Mouse (Mus musculus): ENCODE measurements around the gene Zswim4. TPM values are rescaled to one million over a fixed set of nuclear protein-coding genes. Genes with fewer than 3 reads are reported as not detected.

Gene Zswim4
- polyA plus RNA-seq, 2 experiments, result 0.74 to 1.9 TPM

GRCm38 (mm10) chr8:84233055-84233454, 3.8 kb downstream of the Zswim4 start:
- ATAC-seq (ENCODE audit: insufficient read depth) (no peak), DNase-seq (ENCODE audit: low read depth in 3 of 3, low spot score in 3 of 3) (no peak)
- no peak overlapping the region for H3K4me2 ChIP-seq (ENCODE audit: low read depth)
- WGBS (ENCODE audit: insufficient replicate concordance), result 59% methylated on average over 2 of the region's 2 CpGs
- H3K36me3 ChIP-seq (replicated peaks; ENCODE audit: control insufficient read depth, insufficient read depth, low read depth), result no peaks in the 10 kb centered on the region
- H3K9ac ChIP-seq (replicated peaks), result no peak overlapping the region
- peaks cover 2 to 4% of the 10 kb centered on the region in 2 experiments; a peak in 3 of 4 replicates for H3K4me1 ChIP-seq (replicated peaks; ENCODE audit: control insufficient read depth in 2 of 2, insufficient read depth in 2 of 2, low read length in 1 of 2)
- no peaks in the 10 kb centered on the region for H3K9me3 ChIP-seq (ENCODE audit: control insufficient read depth, low read length)
- no peak overlapping the region for H3K4me3 ChIP-seq (ENCODE audit: insufficient read depth in 1 of 2, low read depth in 2 of 2, low read length in 2 of 2)
- H3K27me3 ChIP-seq (ENCODE audit: control insufficient read depth, insufficient read depth, low read length), result no peaks in the 10 kb centered on the region
- H3K27ac ChIP-seq, result no peak overlapping the region
- TF ChIP-seq EP300 (IDR thresholded peaks at IDR 0.05; ENCODE audit: low read depth), result no peak
- TF ChIP-seq CTCF (IDR thresholded peaks at IDR 0.05; ENCODE audit: low read depth), result no peak

GRCm38 (mm10) chr8:84230735-84231134, 6.1 kb downstream of the Zswim4 start:
- H3K4me2 ChIP-seq (ENCODE audit: low read depth), result no peak overlapping the region
- H3K9me3 ChIP-seq (ENCODE audit: control insufficient read depth, low read length), result no peaks in the 10 kb centered on the region
- DNase-seq (ENCODE audit: low read depth in 3 of 3, low spot score in 3 of 3) (no peak), ATAC-seq (ENCODE audit: insufficient read depth) (no peak)
- H3K36me3 ChIP-seq (replicated peaks; ENCODE audit: control insufficient read depth, insufficient read depth, low read depth), result no peaks in the 10 kb centered on the region
- no peak overlapping the region for H3K9ac ChIP-seq (replicated peaks)
- 61% methylated on average over 17 of the region's 17 CpGs for WGBS (ENCODE audit: insufficient replicate concordance)
- H3K4me3 ChIP-seq (ENCODE audit: insufficient read depth in 1 of 2, low read depth in 2 of 2, low read length in 2 of 2), result no peak overlapping the region
- H3K4me1 ChIP-seq (replicated peaks; ENCODE audit: control insufficient read depth in 2 of 2, insufficient read depth in 2 of 2, low read length in 1 of 2), result no peaks in the 10 kb centered on the region
- no peaks in the 10 kb centered on the region for H3K27me3 ChIP-seq (ENCODE audit: control insufficient read depth, insufficient read depth, low read length)
- TF ChIP-seq EP300 (IDR thresholded peaks at IDR 0.05; ENCODE audit: low read depth), result no peak
- peak; percentile 57; the same call in 1 of the 2 replicates for TF ChIP-seq CTCF (IDR thresholded peaks at IDR 0.05; ENCODE audit: low read depth)
- no peak overlapping the region for H3K27ac ChIP-seq

- DNase-seq (ENCODE audit: low read depth in 3 of 3, low spot score in 3 of 3) (no peak), ATAC-seq (ENCODE audit: insufficient read depth) (no peak)
- H3K9ac ChIP-seq (replicated peaks), result no peak overlapping the region
- no peaks in the 10 kb centered on the region for H3K27me3 ChIP-seq (ENCODE audit: control insufficient read depth, insufficient read depth, low read length)
- H3K4me2 ChIP-seq (ENCODE audit: low read depth), result no peak overlapping the region
- H3K27ac ChIP-seq, result no peak overlapping the region
- H3K4me3 ChIP-seq (ENCODE audit: insufficient read depth in 1 of 2, low read depth in 2 of 2, low read length in 2 of 2), result no peak overlapping the region
- TF ChIP-seq CTCF (IDR thresholded peaks at IDR 0.05; ENCODE audit: low read depth) (no peak), EP300 (IDR thresholded peaks at IDR 0.05; ENCODE audit: low read depth) (no peak)
- WGBS (ENCODE audit: insufficient replicate concordance), result 79% methylated on average over 21 of the region's 21 CpGs
- H3K36me3 ChIP-seq (replicated peaks; ENCODE audit: control insufficient read depth, insufficient read depth, low read depth), result no peaks in the 10 kb centered on the region
- H3K9me3 ChIP-seq (ENCODE audit: control insufficient read depth, low read length), result no peaks in the 10 kb centered on the region
- H3K4me1 ChIP-seq (replicated peaks; ENCODE audit: control insufficient read depth in 2 of 2, insufficient read depth in 2 of 2, low read length in 1 of 2), result no peaks in the 10 kb centered on the region
These were observed 13.4 kb downstream of the Zswim4 start for GRCm38 (mm10) chr8:84223322-84224029.

- no peak for DNase-seq (ENCODE audit: low read depth in 3 of 3, low spot score in 3 of 3)
These were observed 14.2 kb downstream of the Zswim4 start for GRCm38 (mm10) chr8:84222566-84223165.

GRCm38 (mm10) chr8:84220105-84220504, 16.8 kb downstream of the Zswim4 start:
- H3K4me1 ChIP-seq (replicated peaks; ENCODE audit: control insufficient read depth in 2 of 2, insufficient read depth in 2 of 2, low read length in 1 of 2), result no peaks in the 10 kb centered on the region
- H3K4me3 ChIP-seq (ENCODE audit: insufficient read depth in 1 of 2, low read depth in 2 of 2, low read length in 2 of 2), result no peak overlapping the region
- ATAC-seq (ENCODE audit: insufficient read depth) (no peak), DNase-seq (ENCODE audit: low read depth in 3 of 3, low spot score in 3 of 3) (no peak)
- H3K9me3 ChIP-seq (ENCODE audit: control insufficient read depth, low read length), result no peaks in the 10 kb centered on the region
- no peaks in the 10 kb centered on the region for H3K27me3 ChIP-seq (ENCODE audit: control insufficient read depth, insufficient read depth, low read length)
- no peak overlapping the region for H3K27ac ChIP-seq
- no peaks in the 10 kb centered on the region for H3K36me3 ChIP-seq (replicated peaks; ENCODE audit: control insufficient read depth, insufficient read depth, low read depth)
- no peak overlapping the region for H3K9ac ChIP-seq (replicated peaks)
- no peak overlapping the region for H3K4me2 ChIP-seq (ENCODE audit: low read depth)
- WGBS (ENCODE audit: insufficient replicate concordance), result 42% methylated on average over 7 of the region's 7 CpGs
- TF ChIP-seq EP300 (IDR thresholded peaks at IDR 0.05; ENCODE audit: low read depth), result no peak
- TF ChIP-seq CTCF (IDR thresholded peaks at IDR 0.05; ENCODE audit: low read depth), result no peak

More at GRCm38 (mm10) chr8:84222566-84223165, 14.2 kb downstream of the Zswim4 start:
- H3K27ac ChIP-seq, result no peak overlapping the region
- ATAC-seq (ENCODE audit: insufficient read depth), result no peak; the same call in 1 of the 2 replicates
- no peak overlapping the region for H3K4me3 ChIP-seq (ENCODE audit: insufficient read depth in 1 of 2, low read depth in 2 of 2, low read length in 2 of 2)
- no peaks in the 10 kb centered on the region for H3K36me3 ChIP-seq (replicated peaks; ENCODE audit: control insufficient read depth, insufficient read depth, low read depth)
- H3K27me3 ChIP-seq (ENCODE audit: control insufficient read depth, insufficient read depth, low read length), result no peaks in the 10 kb centered on the region
- WGBS (ENCODE audit: insufficient replicate concordance), result 52% methylated on average over 9 of the region's 9 CpGs
- H3K4me2 ChIP-seq (ENCODE audit: low read depth), result no peak overlapping the region
- TF ChIP-seq EP300 (IDR thresholded peaks at IDR 0.05; ENCODE audit: low read depth) (no peak), CTCF (IDR thresholded peaks at IDR 0.05; ENCODE audit: low read depth) (no peak)
- no peak overlapping the region for H3K9ac ChIP-seq (replicated peaks)
- no peaks in the 10 kb centered on the region for H3K4me1 ChIP-seq (replicated peaks; ENCODE audit: control insufficient read depth in 2 of 2, insufficient read depth in 2 of 2, low read length in 1 of 2)
- H3K9me3 ChIP-seq (ENCODE audit: control insufficient read depth, low read length), result no peaks in the 10 kb centered on the region
